Mouse (Mus musculus) hindbrain, embryonic 16.5 days (tissue): ENCODE measurements around the gene Cdkn2aip. TPM values are rescaled to one million over a fixed set of nuclear protein-coding genes. Genes with fewer than 3 reads are reported as not detected.

Experiments
- ATAC-seq: fragments of 200-750 bp; cut with Nextera tagmentation; 2 replicates; pipeline ENCODE4 v1.8.0; 2017; ENCODE audit warnings: moderate TSS enrichment, moderate library complexity
- H3K27ac ChIP-seq: fragments of 300-500 bp; sonication (generic); 2 replicates; pipeline ENCODE4 v1.5.1; 2014; ENCODE audit warnings: low read depth, mild to moderate bottlenecking, control low read depth, low read length, moderate library complexity
- H3K27me3 ChIP-seq: fragments of 300-500 bp; sonication (generic); replicated peaks from 2 replicates; pipeline ENCODE4 v1.6.1; 2014; ENCODE audit warnings: low read length; ENCODE audit not compliant: control insufficient read depth, insufficient read depth
- H3K36me3 ChIP-seq: fragments of 300-500 bp; sonication (generic); 2 replicates; pipeline ENCODE4 v1.6.1; 2014; ENCODE audit warnings: mild to moderate bottlenecking, low read length, moderate library complexity, mixed read lengths; ENCODE audit not compliant: control insufficient read depth, insufficient read depth
- H3K4me1 ChIP-seq: fragments of 300-500 bp; sonication (generic); 2 replicates; pipeline ENCODE4 v1.6.1; 2014; ENCODE audit warnings: low read depth, low read length; ENCODE audit not compliant: control insufficient read depth, insufficient read depth
- H3K4me2 ChIP-seq: fragments of 300-500 bp; sonication (generic); 2 replicates; pipeline ENCODE4 v1.6.1; 2014; ENCODE audit warnings: mild to moderate bottlenecking, low read length, control low read depth, moderate library complexity
- H3K4me3 ChIP-seq: fragments of 300-500 bp; sonication (generic); 2 replicates; pipeline ENCODE4 v1.5.1; 2014; ENCODE audit warnings: mild to moderate bottlenecking, low read length, control low read depth, moderate library complexity
- H3K9ac ChIP-seq: fragments of 300-500 bp; sonication (generic); 2 replicates; pipeline ENCODE4 v1.6.1; 2014; ENCODE audit warnings: low read depth, mild to moderate bottlenecking, control low read depth, low read length, moderate library complexity
- H3K9me3 ChIP-seq: fragments of 300-500 bp; sonication (generic); 2 replicates; pipeline ENCODE4 v1.6.1; 2014; ENCODE audit warnings: mild to moderate bottlenecking, low read length, moderate library complexity; ENCODE audit not compliant: control insufficient read depth
- WGBS: fragments of 180-500 bp; shearing (Covaris S2); extraction: QIAGEN DNeasy Blood & Tissue Kit; methylation state at CpG from one replicate; pipeline ENCODE4 v1.1.7; 2014; 5-methylcytosine and 5-hydroxymethylcytosine counted together
- polyA plus RNA-seq: library from polyadenylated mRNA; unstranded; fragments of >200 nt; fragmentation: Nextera tagmentation; extraction: Ambion mirVana; gene quantifications from 2 replicates; pipeline ENCODE4 v1.2.1, GENCODE M21; 2015

Gene Cdkn2aip
- polyA plus RNA-seq, 1 experiment from 2014 or later, result 24.7 TPM

DNA sequence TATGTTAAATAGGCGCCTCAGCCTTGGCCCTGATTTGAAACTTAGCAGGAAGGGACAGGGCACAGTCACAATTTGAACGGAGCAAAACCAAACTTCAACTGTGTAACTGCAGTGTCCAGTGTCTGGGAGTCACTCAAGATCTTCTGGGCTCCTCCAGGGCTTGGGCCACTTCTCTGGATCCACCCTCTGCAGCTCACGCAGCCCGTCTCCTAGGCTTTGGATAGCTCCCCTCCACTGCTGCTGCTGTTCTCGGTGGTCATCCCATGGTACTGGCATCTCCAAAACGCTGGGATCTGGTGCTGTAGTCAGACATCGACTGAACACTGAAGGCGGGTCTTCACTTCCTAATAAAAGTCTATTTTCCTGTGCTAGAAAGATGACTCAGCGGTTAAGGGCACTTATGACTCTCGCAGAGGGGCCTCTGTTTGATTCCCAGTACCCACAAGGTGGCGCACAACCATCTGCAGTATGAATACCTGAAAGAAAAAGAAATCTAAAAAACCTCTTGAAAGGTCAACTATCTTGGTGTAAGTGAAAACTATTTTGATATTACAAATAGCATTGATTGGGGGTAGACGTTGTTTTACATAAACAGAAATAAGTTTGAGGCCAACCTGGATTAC is 23.9 kb downstream of the Cdkn2aip start:
- no peaks in the 10 kb centered on the region for H3K9me3 ChIP-seq
- no peak overlapping the region for H3K9ac ChIP-seq
- H3K27me3 ChIP-seq, result no peaks in the 10 kb centered on the region
- H3K4me2 ChIP-seq, result no peak overlapping the region
- 0 out of 2 replicates have a peak, but pooled peaks cover 5% of the 10 kb centered on the region for H3K4me1 ChIP-seq
- WGBS, result 55% methylated on average over 12 of the region's 12 CpGs
- H3K27ac ChIP-seq, result no peak overlapping the region
- H3K4me3 ChIP-seq, result no peak overlapping the region
- H3K36me3 ChIP-seq, result no peaks in the 10 kb centered on the region
- no peak for ATAC-seq

DNA sequence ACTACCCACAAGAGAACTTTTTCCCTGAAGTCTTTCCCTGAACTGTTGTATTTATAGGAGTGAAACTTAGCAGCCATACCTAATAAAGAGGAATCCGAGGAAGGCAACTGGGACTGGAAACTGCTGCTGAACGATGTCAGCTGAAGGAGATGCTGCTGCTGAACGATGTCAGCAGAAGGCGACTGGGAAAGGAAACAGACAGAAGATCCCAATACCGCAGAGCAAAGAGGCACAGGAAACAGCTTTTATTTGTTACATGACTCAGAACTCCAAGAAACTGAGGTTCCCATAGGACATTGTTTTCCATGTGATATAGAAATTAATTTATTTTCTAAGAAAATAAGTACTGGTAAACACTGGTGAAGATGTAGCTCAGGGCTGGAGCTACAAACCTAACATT is 29.3 kb downstream of the Cdkn2aip start:
- no peak for ATAC-seq
- H3K27me3 ChIP-seq, result no peaks in the 10 kb centered on the region
- no peak overlapping the region for H3K27ac ChIP-seq
- H3K4me3 ChIP-seq, result no peak overlapping the region
- no peaks in the 10 kb centered on the region for H3K9me3 ChIP-seq
- WGBS, result 86% methylated on average over 5 of the region's 5 CpGs
- no peak overlapping the region for H3K9ac ChIP-seq
- H3K4me2 ChIP-seq, result no peak overlapping the region
- no peaks in the 10 kb centered on the region for H3K4me1 ChIP-seq
- H3K36me3 ChIP-seq, result no peaks in the 10 kb centered on the region

DNA sequence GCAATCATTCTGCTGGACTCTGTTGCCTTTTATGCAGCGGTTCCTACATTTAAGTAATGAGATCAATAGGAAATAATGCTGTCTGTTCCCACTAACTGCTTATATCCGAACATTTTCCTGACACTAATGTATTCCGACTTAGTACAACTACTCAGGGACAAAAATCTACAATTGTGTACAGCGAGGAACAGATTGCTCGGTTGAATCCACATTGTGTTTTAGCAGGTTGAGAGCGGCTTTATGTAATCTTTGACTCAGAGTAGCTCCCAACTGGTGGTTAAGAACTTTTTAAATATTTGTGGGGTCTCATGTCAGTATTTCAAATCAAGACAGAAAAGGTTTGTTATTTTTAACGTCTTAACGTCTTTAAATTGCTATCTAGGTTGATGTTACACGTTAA is 29.7 kb downstream of the Cdkn2aip start:
- Histone ChIP-seq H3K9ac (no peak overlapping the region), H3K4me3 (no peak overlapping the region), H3K27ac (no peak overlapping the region), H3K9me3 (no peaks in the 10 kb centered on the region), H3K36me3 (no peaks in the 10 kb centered on the region), H3K27me3 (no peaks in the 10 kb centered on the region), H3K4me1 (no peaks in the 10 kb centered on the region), H3K4me2 (no peak overlapping the region)
- WGBS, result 86% methylated on average over 9 of the region's 9 CpGs
- no peak for ATAC-seq

DNA sequence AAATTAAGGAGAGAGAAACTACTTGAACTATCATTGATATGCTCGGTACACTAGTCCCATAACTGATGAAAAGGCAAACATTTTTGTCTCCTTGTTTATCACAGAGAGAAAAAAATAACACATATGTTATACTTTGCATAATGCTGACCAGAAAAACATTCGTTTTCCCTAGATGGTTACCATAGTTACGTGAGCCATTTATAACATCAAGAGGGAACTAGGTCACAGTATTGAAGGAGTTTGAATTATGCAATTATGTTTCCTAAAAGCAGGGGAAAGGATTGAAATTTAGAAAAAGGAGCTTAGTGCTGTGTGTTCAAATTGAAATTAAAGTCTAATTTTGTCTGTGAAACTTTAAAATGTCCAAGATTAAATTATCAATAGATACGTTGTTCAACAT is 33.4 kb downstream of the Cdkn2aip start:
- ATAC-seq, result no peak
- no peak overlapping the region for H3K27ac ChIP-seq
- H3K36me3 ChIP-seq, result no peaks in the 10 kb centered on the region
- H3K4me1 ChIP-seq, result peaks cover 3% of the 10 kb centered on the region
- no peak overlapping the region for H3K9ac ChIP-seq
- 80% methylated on average over 4 of the region's 4 CpGs for WGBS
- no peaks in the 10 kb centered on the region for H3K27me3 ChIP-seq
- H3K9me3 ChIP-seq, result no peaks in the 10 kb centered on the region
- H3K4me2 ChIP-seq, result no peak overlapping the region
- H3K4me3 ChIP-seq, result no peak overlapping the region

DNA sequence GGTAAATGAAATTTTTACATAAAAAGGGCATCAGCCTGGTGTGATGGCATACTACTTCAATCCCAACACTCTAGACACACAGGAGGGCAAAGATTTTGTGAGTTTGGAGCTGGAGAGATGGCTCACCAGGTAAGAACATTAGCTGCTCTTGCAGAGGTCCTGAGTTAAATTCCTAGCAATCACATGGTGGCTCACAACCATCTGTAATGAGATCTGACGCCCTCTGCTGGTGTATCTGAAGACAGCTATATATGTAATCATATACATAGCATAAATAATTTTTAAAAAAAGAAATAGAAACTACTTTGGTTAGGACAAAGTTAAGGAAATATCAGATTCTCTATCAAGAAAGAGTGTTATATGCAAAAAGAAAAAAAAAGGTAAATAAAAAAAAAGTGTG is 34.1 kb downstream of the Cdkn2aip start:
- Histone ChIP-seq H3K27me3 (no peaks in the 10 kb centered on the region), H3K9ac (no peak overlapping the region), H3K9me3 (no peaks in the 10 kb centered on the region), H3K4me3 (no peak overlapping the region), H3K4me2 (no peak overlapping the region), H3K4me1 (peaks cover 3% of the 10 kb centered on the region), H3K36me3 (no peaks in the 10 kb centered on the region), H3K27ac (no peak overlapping the region)
- no peak for ATAC-seq
- 78% methylated on average over 1 of the region's 1 CpGs for WGBS

DNA sequence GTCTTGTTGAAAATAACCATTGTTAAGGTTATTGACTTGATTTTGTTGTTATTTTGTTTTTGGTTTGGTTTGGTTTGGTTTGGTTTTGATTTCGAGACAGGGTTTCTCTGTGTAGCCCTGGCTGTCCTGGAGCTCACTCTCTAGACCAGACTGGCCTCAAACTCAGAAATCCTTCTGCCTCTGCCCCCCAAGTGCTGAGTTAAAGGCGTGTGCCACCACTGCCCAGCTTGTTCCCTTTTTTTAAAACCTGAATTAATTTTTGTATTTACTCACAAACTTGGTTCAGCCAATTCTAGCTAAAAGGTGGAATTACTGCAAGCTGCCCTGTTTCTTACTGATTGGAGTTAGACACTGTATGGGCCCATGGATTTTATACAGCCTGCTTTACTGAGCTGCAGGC is 37.1 kb downstream of the Cdkn2aip start:
- Histone ChIP-seq H3K27me3 (no peaks in the 10 kb centered on the region), H3K36me3 (no peaks in the 10 kb centered on the region), H3K9me3 (no peaks in the 10 kb centered on the region), H3K4me3 (peak overlapping the region; percentile 96), H3K9ac (no peak overlapping the region), H3K4me1 (peaks cover 3% of the 10 kb centered on the region), H3K27ac (no peak overlapping the region), H3K4me2 (peak overlapping the region; percentile 91)
- no peak for ATAC-seq
- 43% methylated on average over 2 of the region's 2 CpGs for WGBS

DNA sequence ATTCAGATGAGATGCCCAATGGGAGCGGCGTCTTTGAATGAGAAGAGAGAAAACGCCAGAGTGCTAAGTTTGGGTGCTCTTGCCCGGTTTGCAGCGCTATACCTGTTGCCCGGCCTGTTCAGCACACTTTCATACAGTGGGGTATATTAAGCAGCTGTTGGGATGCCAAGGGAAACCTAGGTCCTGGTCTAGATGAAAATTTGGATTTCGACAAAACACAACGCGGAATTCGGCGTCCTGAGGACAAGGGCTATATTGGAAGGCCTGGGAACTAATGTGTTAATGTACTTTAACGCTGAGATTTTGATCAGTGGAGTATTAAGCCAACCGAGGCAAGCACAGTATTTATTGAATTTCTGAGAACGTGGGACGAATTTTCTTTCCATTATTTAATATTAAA is 37.5 kb downstream of the Cdkn2aip start:
- no peak for ATAC-seq
- H3K27me3 ChIP-seq, result no peaks in the 10 kb centered on the region
- H3K4me3 ChIP-seq, result peak overlapping the region; percentile 96
- no peaks in the 10 kb centered on the region for H3K9me3 ChIP-seq
- peak overlapping the region; percentile 91 for H3K4me2 ChIP-seq
- H3K4me1 ChIP-seq, result peaks cover 3% of the 10 kb centered on the region
- H3K9ac ChIP-seq, result peak overlapping the region; percentile 84
- WGBS, result 1% methylated on average over 15 of the region's 15 CpGs
- no peak overlapping the region; the same call in 1 of the 2 replicates for H3K27ac ChIP-seq
- H3K36me3 ChIP-seq, result no peaks in the 10 kb centered on the region

DNA sequence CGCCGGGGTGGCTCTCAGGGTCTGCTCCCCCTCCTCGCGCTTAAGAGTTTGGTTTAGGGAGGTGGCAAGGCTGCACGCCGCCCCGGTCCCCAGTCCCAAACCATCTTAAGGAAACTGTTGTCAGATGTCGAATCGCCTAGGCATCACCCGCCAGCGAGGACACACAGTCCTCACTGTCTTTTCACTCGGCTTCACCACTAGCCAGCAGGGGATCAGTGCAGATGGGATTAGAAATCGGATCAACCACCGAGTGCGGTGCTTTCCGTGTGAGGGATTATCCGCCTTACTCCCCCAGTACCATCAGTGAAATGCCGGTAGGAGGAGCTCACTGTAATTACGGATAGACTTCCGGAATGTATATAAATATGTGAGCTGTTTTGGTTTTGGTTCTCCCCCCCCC is 37.9 kb downstream of the Cdkn2aip start:
- under 1% methylated on average over 19 of the region's 20 CpGs for WGBS
- no peaks in the 10 kb centered on the region for H3K9me3 ChIP-seq
- no peaks in the 10 kb centered on the region for H3K27me3 ChIP-seq
- H3K27ac ChIP-seq, result peak overlapping the region; percentile 93
- peak overlapping the region; percentile 91 for H3K4me2 ChIP-seq
- H3K36me3 ChIP-seq, result no peaks in the 10 kb centered on the region
- ATAC-seq, result no peak
- H3K4me1 ChIP-seq, result peaks cover 3% of the 10 kb centered on the region
- peak overlapping the region; percentile 84 for H3K9ac ChIP-seq
- peak overlapping the region; percentile 96 for H3K4me3 ChIP-seq

DNA sequence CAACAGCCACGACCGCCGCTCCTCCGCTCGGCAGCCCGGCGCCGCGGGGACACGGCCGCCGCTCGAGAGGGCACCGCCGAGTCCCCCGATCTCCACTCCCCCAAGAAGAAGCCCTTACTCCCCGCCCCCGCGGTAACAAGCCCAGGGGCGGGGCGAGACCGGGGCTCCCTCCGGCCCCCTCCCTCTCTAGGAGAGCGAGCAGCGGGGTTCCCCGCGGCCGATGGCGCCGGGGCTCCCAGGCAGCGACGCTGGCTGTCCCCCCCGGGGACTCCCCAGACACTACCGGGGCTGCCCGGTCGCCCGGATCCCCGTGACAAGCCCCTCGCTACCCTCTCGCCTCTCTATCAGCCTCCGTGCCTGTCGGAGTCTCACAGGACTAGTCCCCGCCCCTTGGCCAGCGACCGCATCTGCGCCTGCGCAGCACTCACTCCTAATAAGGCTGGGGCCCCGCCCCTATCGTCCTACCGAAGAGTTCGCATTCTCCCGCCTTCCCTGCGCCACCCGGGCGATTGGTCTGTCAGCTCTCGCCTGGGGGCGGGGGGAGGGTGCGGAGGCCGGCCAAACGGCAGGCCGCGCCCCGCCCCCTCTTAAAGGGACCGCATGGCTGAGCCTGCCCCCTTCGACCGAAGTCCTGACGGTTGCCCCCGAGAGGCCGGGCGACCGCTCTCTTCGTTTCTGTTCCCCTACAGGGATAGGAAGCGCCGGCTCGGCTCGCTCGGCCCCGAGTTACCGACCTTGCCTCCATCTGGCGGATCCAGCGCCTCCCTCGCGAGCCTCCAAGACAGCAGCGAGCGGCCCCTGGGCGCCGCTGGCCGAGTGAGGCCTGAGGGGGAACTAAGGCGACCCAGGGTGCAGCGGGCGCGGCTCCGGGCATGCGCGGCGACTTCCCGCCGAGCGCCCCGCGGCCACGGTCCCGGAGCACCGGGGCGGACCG is 38.7 kb downstream of the Cdkn2aip start, which contains the start of gene Ing2:
Gene Ing2 (minus strand): TSS at position 780 of the 934 bp plus-strand sequence.
- H3K27me3 ChIP-seq, result no peaks in the 10 kb centered on the region
- H3K4me2 ChIP-seq, result peak within 1 kb of the TSS; percentile 91
- no peaks in the 10 kb centered on the region for H3K36me3 ChIP-seq
- under 1% methylated on average over 87 of the region's 106 CpGs for WGBS
- H3K4me3 ChIP-seq, result peak within 1 kb of the TSS; percentile 96
- no peaks in the 10 kb centered on the region for H3K9me3 ChIP-seq
- peak within 1 kb of the TSS; percentile 94 for H3K9ac ChIP-seq
- peak; percentile 95 for ATAC-seq
- peak within 1 kb of the TSS; percentile 95 for H3K27ac ChIP-seq
- peaks cover 3% of the 10 kb centered on the region for H3K4me1 ChIP-seq
